Mouse (Mus musculus) C2C12 (cell line): ENCODE results near the gene Tmem189.

Experiments used
- CTCF ChIP-seq: IDR thresholded peaks from one replicate; pipeline ENCODE4 v1.5.1; 2011; ENCODE audit not compliant: control insufficient read depth, insufficient read depth, insufficient read length
- USF1 ChIP-seq: IDR thresholded peaks from one replicate; pipeline ENCODE4 v1.6.1; 2011; ENCODE audit warnings: low read depth, mild to moderate bottlenecking, control low read depth, moderate library complexity

GRCm38 (mm10) chr2:167708373-167708772 lies 18.8 kb upstream of the Tmem189 start:
- TF ChIP-seq CTCF (no peak), USF1 (no peak)
